ENCODE assay signal across 28 mouse cellular contexts in genomic region chr8:95185891-95186513, GRCm38 (mm10).
"Had no signal": no experiment of that assay in that cellular context is flagged by ENCODE, and none has a peak within 500 bp of the region (broad histone marks: within the 10 kb centered on the region; RNA-seq: fewer than 3 reads in every experiment).

No protein-coding gene starts in this region.

- ATAC-seq: hindbrain, postnatal 0 days; intestine, embryonic 15.5 days; liver, embryonic 12.5 days had no signal

- H3K9me3 ChIP-seq: heart, embryonic 13.5 days; heart, embryonic 15.5 days; hindbrain, embryonic 13.5 days; hindbrain, embryonic 15.5 days; intestine, embryonic 15.5 days; kidney, embryonic 15.5 days; limb, embryonic 13.5 days; limb, embryonic 15.5 days; liver, embryonic 12.5 days had no signal

- H3K9ac ChIP-seq: heart, embryonic 13.5 days; heart, embryonic 15.5 days; hindbrain, embryonic 13.5 days; hindbrain, embryonic 15.5 days; intestine, embryonic 15.5 days; kidney, embryonic 15.5 days; limb, embryonic 13.5 days; limb, embryonic 15.5 days; liver, embryonic 12.5 days; liver, embryonic 14.5 days had no signal

- H3K4me1 ChIP-seq: heart, embryonic 15.5 days; hindbrain, embryonic 15.5 days; intestine, embryonic 15.5 days; limb, embryonic 15.5 days had no signal

- H3K4me2 ChIP-seq: heart, embryonic 11.5 days; heart, embryonic 13.5 days; heart, embryonic 15.5 days; hindbrain, embryonic 13.5 days; hindbrain, embryonic 15.5 days; intestine, embryonic 15.5 days; kidney, embryonic 15.5 days; limb, embryonic 13.5 days; limb, embryonic 15.5 days; liver, embryonic 12.5 days had no signal

- H3K27me3 ChIP-seq: heart, embryonic 13.5 days; heart, embryonic 15.5 days; hindbrain, embryonic 13.5 days; hindbrain, embryonic 15.5 days; intestine, embryonic 15.5 days; kidney, embryonic 15.5 days; limb, embryonic 13.5 days; limb, embryonic 15.5 days had no signal

- DNase-seq: gastrocnemius, adult 2 months; gastrocnemius, postnatal 10 days; gastrocnemius, postnatal 25 days; heart, adult 11 months; heart, adult 2 months; heart, postnatal 14 days; heart, postnatal 36 days; kidney, adult 11 months; kidney, adult 2 months; kidney, adult 9 months; kidney, postnatal 14 days; kidney, postnatal 36 days; layer of hippocampus, adult 9-11 months; layer of hippocampus, postnatal 36 days; left cerebral cortex, postnatal 4 days had no signal

- H3K36me3 ChIP-seq: heart, embryonic 13.5 days; heart, embryonic 15.5 days; hindbrain, embryonic 13.5 days; hindbrain, embryonic 15.5 days; intestine, embryonic 15.5 days; kidney, embryonic 15.5 days; limb, embryonic 13.5 days; limb, embryonic 15.5 days; liver, embryonic 12.5 days had no signal

- H3K27ac ChIP-seq: gastrocnemius, adult 2 months; heart, adult 2 months; heart, embryonic 13.5 days; heart, embryonic 15.5 days; hindbrain, embryonic 13.5 days; hindbrain, embryonic 15.5 days; hindbrain, postnatal 0 days; intestine, embryonic 15.5 days; kidney, embryonic 15.5 days; kidney, postnatal 0 days; limb, embryonic 13.5 days; limb, embryonic 15.5 days; liver, embryonic 12.5 days; liver, embryonic 14.5 days had no signal

- H3K4me3 ChIP-seq: gastrocnemius, adult 2 months; heart, adult 2 months; heart, embryonic 13.5 days; heart, embryonic 15.5 days; hindbrain, embryonic 13.5 days; hindbrain, embryonic 15.5 days; intestine, embryonic 15.5 days; kidney, embryonic 15.5 days; limb, embryonic 13.5 days; limb, embryonic 15.5 days; liver, embryonic 12.5 days had no signal
